Mouse (Mus musculus) frontal cortex, adult (tissue): ENCODE measurements around the gene Bbs9.

ENCODE experiments used
- ATAC-seq: cut with Nextera tagmentation; 2 replicates; pipeline ENCODE4 v1.9.2; 2017; ENCODE audit warnings: mild to moderate bottlenecking, moderate library complexity, mixed read lengths; ENCODE audit not compliant: low TSS enrichment

Bbs9 gene

DNA sequence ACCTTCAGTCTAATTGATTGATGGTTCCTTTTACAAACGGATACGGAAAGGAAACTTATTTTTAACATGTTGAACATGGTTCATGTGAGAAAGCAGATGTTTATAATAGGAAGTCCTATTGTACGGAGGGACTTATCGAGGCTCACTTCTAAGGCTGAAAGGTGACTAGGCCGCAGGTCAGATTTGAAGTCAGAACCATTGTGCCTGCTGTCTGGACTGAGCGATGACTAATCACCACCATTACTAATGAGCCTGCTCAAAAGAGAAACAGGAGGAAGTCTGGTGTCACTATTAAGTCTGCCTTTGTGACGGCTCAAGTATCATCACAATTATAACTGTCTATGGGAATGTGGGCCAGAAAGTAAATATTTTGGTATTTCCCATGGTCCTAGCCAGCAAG lies 325.2 kb downstream of the Bbs9 start:
- no peak for ATAC-seq

- ATAC-seq, result no peak
Measured at GRCm38 (mm10) chr9:22805981-22806380, 330.5 kb downstream of the Bbs9 start.

- ATAC-seq, result no peak
Measured at GRCm38 (mm10) chr9:22806494-22806893, 331.0 kb downstream of the Bbs9 start.

DNA sequence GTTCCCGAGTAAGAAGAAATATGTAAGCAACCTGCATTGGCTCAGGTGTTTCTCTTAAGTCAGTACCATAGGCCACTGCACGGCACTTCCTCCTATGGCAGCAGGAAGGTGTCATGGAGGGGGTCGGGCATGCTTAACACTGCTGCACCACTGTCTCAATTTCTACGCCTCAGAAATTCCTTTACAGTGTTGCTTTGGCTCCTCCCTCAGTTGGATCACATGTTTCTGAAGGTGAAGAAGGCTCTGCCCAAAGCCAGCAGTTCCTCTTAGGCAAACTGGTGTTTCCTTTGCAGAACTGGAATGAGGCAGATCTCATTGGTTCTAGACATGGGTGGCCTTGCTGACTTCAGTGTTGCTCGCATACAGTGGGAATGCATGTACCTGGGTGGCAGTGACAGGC lies 332.2 kb downstream of the Bbs9 start:
- ATAC-seq, result no peak

DNA sequence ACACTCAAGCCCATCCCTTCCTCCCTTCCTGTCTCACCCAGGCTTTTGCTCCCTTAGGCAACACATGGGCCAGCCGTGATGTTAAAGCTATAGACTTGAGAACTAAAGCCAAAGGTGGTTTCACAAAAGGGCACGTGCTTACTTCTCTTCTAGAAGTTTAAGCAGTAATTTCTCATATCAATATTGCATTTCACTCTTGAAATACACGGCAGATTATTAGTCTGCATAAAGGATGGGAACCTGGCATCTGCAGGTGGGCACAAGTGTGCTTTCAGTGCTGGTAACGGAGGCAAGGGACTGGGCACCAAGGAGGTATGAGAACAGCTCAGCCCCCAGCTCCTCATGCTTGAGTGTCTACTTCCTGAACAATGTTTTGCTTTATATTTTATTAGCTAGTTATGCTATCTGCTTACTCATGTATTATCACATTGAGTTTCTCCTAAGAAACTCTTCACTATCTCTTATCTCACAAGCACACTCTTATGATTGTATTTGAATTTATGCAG lies 334.2 kb downstream of the Bbs9 start:
- no peak for ATAC-seq

DNA sequence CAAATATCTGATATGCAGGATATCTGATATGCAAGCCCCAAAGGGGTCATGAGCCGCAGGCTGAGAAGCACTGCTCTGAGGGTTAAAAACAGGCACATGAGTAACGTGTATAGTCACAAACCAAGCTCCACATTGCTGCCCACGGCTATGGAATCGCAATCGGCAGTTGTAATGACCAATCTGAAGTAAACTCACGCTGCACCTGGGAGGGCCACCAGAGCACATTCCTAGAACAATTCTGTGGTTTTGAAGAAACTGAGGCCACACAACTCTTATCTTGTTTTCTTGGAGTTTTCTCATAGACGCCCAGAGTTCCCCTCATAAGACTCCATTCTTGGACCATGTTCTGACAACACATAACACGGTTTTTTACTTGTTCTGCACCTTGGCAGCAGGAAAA lies 334.9 kb downstream of the Bbs9 start:
- no peak for ATAC-seq

DNA sequence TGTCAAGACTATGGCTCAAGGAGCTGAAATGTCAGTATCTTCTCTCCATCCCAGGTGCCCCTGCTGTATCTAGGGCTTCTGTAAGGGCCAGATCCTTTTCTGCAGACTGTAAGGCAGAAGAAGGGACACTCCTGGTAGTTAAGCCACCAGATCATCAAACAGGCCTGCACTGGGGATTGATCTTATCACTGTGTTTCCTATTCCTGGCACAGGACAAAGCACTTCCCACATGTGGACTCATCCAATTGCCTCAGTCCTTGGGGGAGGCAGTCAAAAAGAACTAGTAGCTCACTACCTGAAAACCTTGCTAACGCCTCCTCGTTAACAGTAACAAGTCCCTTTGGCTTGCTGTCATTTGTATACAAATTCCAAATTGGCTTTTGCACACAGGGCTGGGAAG lies 336.4 kb downstream of the Bbs9 start:
- no peak for ATAC-seq

GRCm38 (mm10) chr9:22814407-22815092 lies 339.0 kb downstream of the Bbs9 start:
- ATAC-seq, result peak; percentile 52; the same call in 1 of the 2 replicates

DNA sequence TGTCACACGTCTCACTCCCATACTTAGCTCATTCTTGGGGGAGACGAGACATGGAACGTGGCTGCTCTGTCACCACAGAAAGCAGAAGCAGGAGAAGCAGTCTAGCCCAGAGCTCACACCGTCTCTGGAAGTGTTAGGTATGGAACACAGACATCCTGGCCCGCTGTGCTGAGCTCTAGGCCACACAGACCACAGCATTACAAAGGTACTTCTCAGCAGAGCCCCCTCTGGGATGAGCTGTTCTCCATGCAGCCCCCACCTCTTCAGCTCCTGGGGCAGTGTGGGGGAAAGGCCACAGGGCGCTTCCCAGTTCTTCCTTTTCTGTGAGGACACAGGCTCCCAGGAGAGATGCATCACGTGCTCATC lies 339.6 kb downstream of the Bbs9 start:
- no peak for ATAC-seq

GRCm38 (mm10) chr9:22819539-22819938 lies 344.0 kb downstream of the Bbs9 start:
- no peak for ATAC-seq

GRCm38 (mm10) chr9:22820646-22821185 lies 345.2 kb downstream of the Bbs9 start:
- no peak for ATAC-seq

- ATAC-seq, result no peak
Measured at GRCm38 (mm10) chr9:22822770-22823169, 347.3 kb downstream of the Bbs9 start.

DNA sequence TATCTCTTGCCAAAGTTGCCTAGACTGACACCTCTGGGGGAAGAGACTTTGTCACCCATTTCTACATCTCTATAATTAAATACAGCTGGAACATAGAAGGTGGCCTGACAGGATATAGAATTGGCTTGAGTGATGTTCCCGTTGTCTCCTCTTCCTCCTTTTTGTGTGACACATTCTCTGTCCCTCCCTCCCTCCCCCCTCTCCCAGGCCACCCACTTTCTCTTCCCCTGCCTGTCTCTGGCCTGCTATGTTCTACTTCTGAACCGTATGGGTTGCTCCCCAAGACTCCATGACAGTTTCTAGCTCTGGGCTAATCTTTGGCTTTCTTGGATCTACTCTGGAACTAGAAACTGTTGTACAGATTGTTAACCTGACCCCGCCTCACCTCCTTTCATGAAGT lies 348.3 kb downstream of the Bbs9 start:
- ATAC-seq, result no peak

GRCm38 (mm10) chr9:22824910-22825309 lies 349.4 kb downstream of the Bbs9 start:
- no peak for ATAC-seq

GRCm38 (mm10) chr9:22826571-22826990 lies 351.1 kb downstream of the Bbs9 start:
- ATAC-seq, result no peak

DNA sequence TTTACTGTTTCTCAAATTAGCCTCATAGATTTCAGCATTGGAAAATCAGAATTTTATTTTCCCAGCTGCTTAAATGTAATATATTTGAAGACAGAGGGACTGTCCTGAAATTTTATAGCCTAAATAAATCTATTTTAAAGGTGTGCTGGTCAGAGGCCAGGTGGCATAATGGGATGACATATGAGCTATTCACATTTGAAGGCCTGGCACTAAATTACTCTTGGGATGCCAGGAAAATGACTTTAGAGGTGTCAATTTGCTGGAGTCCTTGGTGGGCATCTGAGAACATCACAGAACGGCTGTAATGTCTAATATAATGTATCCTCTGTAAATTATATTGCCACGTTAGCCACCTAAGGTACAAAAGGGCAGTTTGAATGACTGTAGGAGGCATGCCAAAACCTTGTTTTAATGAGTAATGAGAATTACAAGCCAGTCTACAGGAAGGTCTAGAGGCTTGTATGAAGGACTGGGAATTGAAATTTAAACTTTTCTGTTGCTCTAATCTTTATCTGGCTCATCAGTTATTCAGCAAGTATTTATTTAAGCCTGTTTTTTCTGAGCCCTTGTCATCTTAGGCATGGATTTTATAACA lies 351.8 kb downstream of the Bbs9 start:
- ATAC-seq, result no peak

GRCm38 (mm10) chr9:22829212-22829960 lies 353.9 kb downstream of the Bbs9 start:
- peak; percentile 86 for ATAC-seq

DNA sequence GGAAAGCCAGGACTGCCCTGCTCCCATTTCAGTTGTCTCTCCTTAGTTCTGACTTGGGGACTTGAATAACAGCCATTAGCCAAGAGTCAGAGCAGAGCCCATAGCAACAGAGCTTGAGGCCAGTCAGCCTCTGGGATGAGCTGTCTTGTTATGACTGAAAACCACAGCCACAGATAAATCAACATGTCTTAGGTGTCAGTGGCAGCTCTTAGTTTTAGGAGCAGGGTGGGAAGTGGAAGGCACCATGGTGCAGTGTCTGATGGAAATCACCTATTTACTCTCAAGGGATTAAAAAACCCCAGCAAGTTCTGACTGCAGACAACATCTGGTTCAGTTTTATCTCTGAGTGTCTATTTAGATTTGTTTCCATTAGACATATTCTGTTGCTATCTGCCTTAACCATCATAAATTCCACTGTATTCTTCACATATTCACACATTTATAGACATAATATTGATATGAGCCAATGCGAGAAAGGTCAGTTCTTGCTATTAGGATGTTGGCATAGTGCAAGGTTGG lies 359.5 kb downstream of the Bbs9 start:
- no peak for ATAC-seq

DNA sequence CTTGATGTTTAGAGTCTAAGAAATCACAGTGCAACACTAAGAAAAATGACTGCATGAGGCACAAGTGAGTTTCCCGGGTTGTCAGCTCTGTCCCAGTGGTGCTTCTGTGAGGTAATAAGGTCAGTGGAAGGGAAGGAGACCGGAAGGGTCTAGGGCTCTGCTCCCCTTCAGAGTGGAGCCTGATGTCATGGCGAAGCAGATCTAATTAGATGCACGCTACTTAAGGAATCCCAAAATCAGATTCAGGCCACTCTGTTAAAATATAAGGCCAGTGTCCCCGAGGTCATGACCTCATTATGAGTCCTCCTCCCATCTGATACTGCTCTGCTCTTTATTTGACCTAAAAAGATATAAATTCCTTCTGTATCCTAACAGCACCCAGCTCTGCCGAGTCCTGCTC lies 361.5 kb downstream of the Bbs9 start:
- ATAC-seq, result no peak

GRCm38 (mm10) chr9:22837702-22838210 lies 362.2 kb downstream of the Bbs9 start:
- no peak for ATAC-seq

- no peak for ATAC-seq
Measured at GRCm38 (mm10) chr9:22846048-22846447, 370.5 kb downstream of the Bbs9 start.

DNA sequence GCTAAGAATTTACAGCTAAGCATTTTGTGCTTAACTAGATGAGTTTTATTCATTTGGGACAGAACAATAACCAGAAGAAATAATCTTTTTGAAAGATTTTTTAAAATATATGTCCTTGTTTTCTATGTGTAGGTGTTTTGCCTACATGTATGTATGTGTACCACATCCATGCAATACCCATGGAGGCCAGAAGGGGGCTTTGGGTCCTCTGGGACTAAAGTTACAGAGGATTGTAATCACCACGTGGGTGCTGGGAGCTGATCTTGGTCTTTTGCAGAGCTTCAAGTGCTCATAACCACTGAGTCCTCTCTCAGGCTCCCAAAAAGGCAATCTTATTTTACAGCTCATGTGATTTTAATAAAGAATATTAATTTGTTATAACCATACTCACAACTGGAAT lies 371.3 kb downstream of the Bbs9 start:
- no peak for ATAC-seq
